Mouse (Mus musculus) embryonic facial prominence, embryonic 14.5 days (tissue): ENCODE measurements around the gene Olfm2. TPM values are rescaled to one million over a fixed set of nuclear protein-coding genes. Genes with fewer than 3 reads are reported as not detected.

ENCODE experiments used
- ATAC-seq: fragments of 200-750 bp; cut with Nextera tagmentation; 2 replicates; pipeline ENCODE4 v1.8.0; 2017; ENCODE audit warnings: low read depth, moderate number of reproducible peaks, moderate TSS enrichment
- DNase-seq: peaks from one replicate; pipeline ENCODE4 v3.0.0-alpha.2; 2015; ENCODE audit warnings: low spot score
- H3K27ac ChIP-seq: fragments of 300-500 bp; sonication (generic); replicated peaks from 2 replicates; pipeline ENCODE4 v1.5.1; 2014; ENCODE audit warnings: low read depth, mild to moderate bottlenecking, low read length, moderate library complexity
- H3K27me3 ChIP-seq: fragments of 300-500 bp; sonication (generic); replicated peaks from 2 replicates; pipeline ENCODE4 v1.6.1; 2014; ENCODE audit warnings: low read length; ENCODE audit not compliant: control insufficient read depth, insufficient read depth
- H3K36me3 ChIP-seq: fragments of 300-500 bp; sonication (generic); 2 replicates; pipeline ENCODE4 v1.6.1; 2014; ENCODE audit warnings: low read length, mixed read lengths; ENCODE audit not compliant: control insufficient read depth, insufficient read depth
- H3K4me1 ChIP-seq: fragments of 300-500 bp; sonication (generic); 2 replicates; pipeline ENCODE4 v1.6.1; 2014; ENCODE audit warnings: antibody characterized with exemption, low read length; ENCODE audit not compliant: control insufficient read depth, insufficient read depth
- H3K4me2 ChIP-seq: fragments of 300-500 bp; sonication (generic); 2 replicates; pipeline ENCODE4 v1.6.1; 2014; ENCODE audit warnings: low read depth, mild to moderate bottlenecking, low read length, moderate library complexity, mixed read lengths
- H3K4me3 ChIP-seq: fragments of 300-500 bp; sonication (generic); 2 replicates; pipeline ENCODE4 v1.5.1; 2014; ENCODE audit warnings: low read depth, mild to moderate bottlenecking, low read length
- H3K9ac ChIP-seq: fragments of 300-500 bp; sonication (generic); 2 replicates; pipeline ENCODE4 v1.6.1; 2014; ENCODE audit warnings: low read depth, mild to moderate bottlenecking, low read length, moderate library complexity, mixed read lengths
- H3K9me3 ChIP-seq: fragments of 300-500 bp; sonication (generic); 2 replicates; pipeline ENCODE4 v1.6.1; 2016; ENCODE audit warnings: low read length; ENCODE audit not compliant: control insufficient read depth
- WGBS: fragments of 180-500 bp; shearing (Covaris S2); extraction: QIAGEN DNeasy Blood & Tissue Kit; methylation state at CpG from one replicate; pipeline ENCODE4 v1.1.7; 2014; 5-methylcytosine and 5-hydroxymethylcytosine counted together
- polyA plus RNA-seq: library from polyadenylated mRNA; unstranded; fragments of >200 nt; fragmentation: Nextera tagmentation; extraction: Ambion mirVana; gene quantifications from 2 replicates; pipeline ENCODE4 v1.2.1, GENCODE M21; 2014

Olfm2 gene
- polyA plus RNA-seq, 1 experiment from 2014 or later = 9.2 TPM

GRCm38 (mm10) chr9:20721582-20721981, 24.6 kb downstream of the Olfm2 start:
- H3K27ac ChIP-seq = no peak overlapping the region
- DNase-seq = no peak
- no peak overlapping the region for H3K4me3 ChIP-seq
- no peak overlapping the region for H3K9ac ChIP-seq
- H3K4me2 ChIP-seq = no peak overlapping the region
- H3K9me3 ChIP-seq = peaks cover 3% of the 10 kb centered on the region; the same call in 1 of the 2 replicates
- ATAC-seq = no peak
- peaks cover 26% of the 10 kb centered on the region for H3K27me3 ChIP-seq
- peaks cover 5% of the 10 kb centered on the region for H3K4me1 ChIP-seq
- no peaks in the 10 kb centered on the region for H3K36me3 ChIP-seq
- 66% methylated on average over 2 of the region's 2 CpGs for WGBS

GRCm38 (mm10) chr9:20715332-20715731, 30.8 kb downstream of the Olfm2 start:
- peaks cover 3% of the 10 kb centered on the region; the same call in 1 of the 2 replicates for H3K9me3 ChIP-seq
- no peak overlapping the region for H3K4me3 ChIP-seq
- DNase-seq (no peak), ATAC-seq (no peak)
- no peaks in the 10 kb centered on the region for H3K36me3 ChIP-seq
- no peak overlapping the region for H3K9ac ChIP-seq
- H3K4me1 ChIP-seq = no peaks in the 10 kb centered on the region
- 71% methylated on average over 7 of the region's 7 CpGs for WGBS
- H3K4me2 ChIP-seq = no peak overlapping the region
- no peak overlapping the region for H3K27ac ChIP-seq
- no peaks in the 10 kb centered on the region for H3K27me3 ChIP-seq

GRCm38 (mm10) chr9:20713478-20713987, 32.6 kb downstream of the Olfm2 start:
- WGBS = 48% methylated on average over 5 of the region's 11 CpGs

GRCm38 (mm10) chr9:20712934-20713477, 33.1 kb downstream of the Olfm2 start:
- H3K27ac ChIP-seq = no peak overlapping the region
- H3K36me3 ChIP-seq = no peaks in the 10 kb centered on the region
- H3K4me3 ChIP-seq = no peak overlapping the region
- H3K9me3 ChIP-seq = no peaks in the 10 kb centered on the region
- H3K9ac ChIP-seq = no peak overlapping the region
- no peaks in the 10 kb centered on the region for H3K27me3 ChIP-seq
- no peak overlapping the region for H3K4me2 ChIP-seq
- DNase-seq (no peak), ATAC-seq (no peak)
- H3K4me1 ChIP-seq = no peaks in the 10 kb centered on the region
- WGBS = 68% methylated on average over 5 of the region's 5 CpGs

More at GRCm38 (mm10) chr9:20713478-20713987, 32.6 kb downstream of the Olfm2 start:
- no peak overlapping the region for H3K27ac ChIP-seq
- H3K4me2 ChIP-seq = no peak overlapping the region
- H3K27me3 ChIP-seq = no peaks in the 10 kb centered on the region
- no peaks in the 10 kb centered on the region for H3K9me3 ChIP-seq
- H3K4me3 ChIP-seq = no peak overlapping the region
- H3K36me3 ChIP-seq = no peaks in the 10 kb centered on the region
- H3K9ac ChIP-seq = no peak overlapping the region
- peak; percentile 43 for DNase-seq
- no peaks in the 10 kb centered on the region for H3K4me1 ChIP-seq
- ATAC-seq = peak; percentile 65; the same call in 1 of the 2 replicates

- no peak overlapping the region for H3K4me3 ChIP-seq
- H3K9ac ChIP-seq = no peak overlapping the region
- H3K27me3 ChIP-seq = no peaks in the 10 kb centered on the region
- no peaks in the 10 kb centered on the region for H3K4me1 ChIP-seq
- H3K4me2 ChIP-seq = no peak overlapping the region
- H3K27ac ChIP-seq = no peak overlapping the region
- no peaks in the 10 kb centered on the region for H3K9me3 ChIP-seq
- DNase-seq (no peak), ATAC-seq (no peak)
- WGBS = 78% methylated on average over 3 of the region's 3 CpGs
- no peaks in the 10 kb centered on the region for H3K36me3 ChIP-seq
These were observed 35.7 kb downstream of the Olfm2 start for GRCm38 (mm10) chr9:20710471-20710870.

GRCm38 (mm10) chr9:20705981-20706380, 40.2 kb downstream of the Olfm2 start:
- H3K27me3 ChIP-seq = no peaks in the 10 kb centered on the region
- no peaks in the 10 kb centered on the region for H3K9me3 ChIP-seq
- ATAC-seq (no peak), DNase-seq (no peak)
- no peaks in the 10 kb centered on the region for H3K4me1 ChIP-seq
- no peak overlapping the region for H3K9ac ChIP-seq
- no peak overlapping the region for H3K4me3 ChIP-seq
- H3K36me3 ChIP-seq = no peaks in the 10 kb centered on the region
- H3K4me2 ChIP-seq = no peak overlapping the region
- WGBS = 41% methylated on average over 4 of the region's 4 CpGs
- no peak overlapping the region for H3K27ac ChIP-seq

GRCm38 (mm10) chr9:20705420-20705819, 40.7 kb downstream of the Olfm2 start:
- Histone ChIP-seq H3K27me3 (no peaks in the 10 kb centered on the region), H3K27ac (no peak overlapping the region), H3K4me3 (no peak overlapping the region), H3K36me3 (no peaks in the 10 kb centered on the region), H3K4me1 (no peaks in the 10 kb centered on the region), H3K4me2 (no peak overlapping the region), H3K9me3 (no peaks in the 10 kb centered on the region), H3K9ac (no peak overlapping the region)
- ATAC-seq (no peak), DNase-seq (no peak)

- Histone ChIP-seq H3K4me2 (no peak overlapping the region), H3K27ac (no peak overlapping the region), H3K9me3 (no peaks in the 10 kb centered on the region), H3K4me3 (no peak overlapping the region), H3K9ac (no peak overlapping the region), H3K27me3 (no peaks in the 10 kb centered on the region), H3K36me3 (no peaks in the 10 kb centered on the region), H3K4me1 (no peaks in the 10 kb centered on the region)
- DNase-seq = no peak
- WGBS = 64% methylated on average over 8 of the region's 8 CpGs
- ATAC-seq = no peak
These were observed 42.2 kb downstream of the Olfm2 start for GRCm38 (mm10) chr9:20703832-20704380.

- DNase-seq (peak; percentile 42), ATAC-seq (peak; percentile 63)
- Histone ChIP-seq H3K4me3 (no peak overlapping the region), H3K4me2 (no peak overlapping the region), H3K9ac (no peak overlapping the region), H3K36me3 (no peaks in the 10 kb centered on the region), H3K27me3 (peaks cover 18% of the 10 kb centered on the region), H3K9me3 (no peaks in the 10 kb centered on the region), H3K4me1 (peaks cover 4% of the 10 kb centered on the region; the same call in 1 of the 2 replicates), H3K27ac (no peak overlapping the region)
- WGBS = 23% methylated on average over 8 of the region's 8 CpGs
These were observed 48.7 kb downstream of the Olfm2 start for GRCm38 (mm10) chr9:20697466-20697865.
